Mouse (Mus musculus) hindbrain, embryonic 13.5 days (tissue): ENCODE data around the gene Smarcc1. TPM values are rescaled to one million over a fixed set of nuclear protein-coding genes. Genes with fewer than 3 reads are reported as not detected.
A peak's percentile ranks its signal among the peaks of the same experiment; 100 is the strongest.

Experiments
- ATAC-seq: fragments of 200-750 bp; cut with Nextera tagmentation; 2 replicates; pipeline ENCODE4 v1.8.0; 2017; ENCODE audit warnings: moderate TSS enrichment; ENCODE audit not compliant: low FRiP score
- H3K27ac ChIP-seq: fragments of 300-500 bp; sonication (generic); 2 replicates; pipeline ENCODE4 v1.5.1; 2015; ENCODE audit warnings: inconsistent platforms, mild to moderate bottlenecking, moderate library complexity
- H3K27me3 ChIP-seq: fragments of 300-500 bp; sonication (generic); 2 replicates; pipeline ENCODE4 v1.6.1; 2015; ENCODE audit warnings: mild to moderate bottlenecking, inconsistent platforms
- H3K36me3 ChIP-seq: fragments of 300-500 bp; sonication (generic); 2 replicates; pipeline ENCODE4 v1.6.1; 2015; ENCODE audit warnings: mild to moderate bottlenecking, inconsistent platforms
- H3K4me1 ChIP-seq: fragments of 300-500 bp; sonication (generic); replicated peaks from 2 replicates; pipeline ENCODE4 v1.6.1; 2015; ENCODE audit warnings: inconsistent platforms
- H3K4me2 ChIP-seq: fragments of 300-500 bp; sonication (generic); 2 replicates; pipeline ENCODE4 v1.6.1; 2015; ENCODE audit warnings: inconsistent platforms, mild to moderate bottlenecking, moderate library complexity
- H3K4me3 ChIP-seq: fragments of 300-500 bp; sonication (generic); 2 replicates; pipeline ENCODE4 v1.5.1; 2015; ENCODE audit warnings: mild to moderate bottlenecking, inconsistent platforms
- H3K9ac ChIP-seq: fragments of 300-500 bp; sonication (generic); 2 replicates; pipeline ENCODE4 v1.6.1; 2015; ENCODE audit warnings: mild to moderate bottlenecking, inconsistent platforms
- H3K9me3 ChIP-seq: fragments of 300-500 bp; sonication (generic); 2 replicates; pipeline ENCODE4 v1.6.1; 2016; ENCODE audit warnings: inconsistent platforms
- WGBS: fragments of 180-500 bp; shearing (Covaris S2); methylation state at CpG from one replicate; pipeline ENCODE4 v1.1.7; 2015; 5-methylcytosine and 5-hydroxymethylcytosine counted together
- polyA plus RNA-seq: library from polyadenylated mRNA; unstranded; fragments of >200 nt; fragmentation: Nextera tagmentation; extraction: Ambion mirVana; gene quantifications from 2 replicates; pipeline ENCODE4 v1.2.1, GENCODE M21; 2015

Gene Smarcc1
- polyA plus RNA-seq, 1 experiment from 2014 or later = 133 TPM

GRCm38 (mm10) chr9:110208967-110209366 is 91.5 kb downstream of the Smarcc1 start:
- Histone ChIP-seq H3K9ac (no peak overlapping the region), H3K4me2 (no peak overlapping the region), H3K27me3 (no peaks in the 10 kb centered on the region), H3K9me3 (no peaks in the 10 kb centered on the region), H3K4me3 (no peak overlapping the region), H3K27ac (no peak overlapping the region), H3K36me3 (peaks cover 78% of the 10 kb centered on the region), H3K4me1 (peaks cover 23% of the 10 kb centered on the region)
- ATAC-seq = no peak
- 93% methylated on average over 3 of the region's 3 CpGs for WGBS

GRCm38 (mm10) chr9:110224273-110224672 is 106.8 kb downstream of the Smarcc1 start:
- Histone ChIP-seq H3K4me2 (no peak overlapping the region), H3K9ac (no peak overlapping the region), H3K27me3 (no peaks in the 10 kb centered on the region), H3K4me3 (no peak overlapping the region), H3K36me3 (peaks cover 82% of the 10 kb centered on the region), H3K9me3 (no peaks in the 10 kb centered on the region), H3K27ac (no peak overlapping the region), H3K4me1 (no peaks in the 10 kb centered on the region)
- WGBS = 93% methylated on average over 4 of the region's 4 CpGs
- ATAC-seq = no peak

- H3K9me3 ChIP-seq = no peaks in the 10 kb centered on the region
- H3K4me3 ChIP-seq = no peak overlapping the region
- H3K4me2 ChIP-seq = no peak overlapping the region
- WGBS = 96% methylated on average over 4 of the region's 4 CpGs
- no peaks in the 10 kb centered on the region for H3K27me3 ChIP-seq
- peaks cover 85% of the 10 kb centered on the region for H3K36me3 ChIP-seq
- ATAC-seq = no peak
- no peaks in the 10 kb centered on the region for H3K4me1 ChIP-seq
- H3K9ac ChIP-seq = no peak overlapping the region
- H3K27ac ChIP-seq = no peak overlapping the region
Observed at GRCm38 (mm10) chr9:110226191-110226590, 108.7 kb downstream of the Smarcc1 start.

- H3K9me3 ChIP-seq = no peaks in the 10 kb centered on the region
- H3K4me1 ChIP-seq = no peaks in the 10 kb centered on the region
- 91% methylated on average over 6 of the region's 6 CpGs for WGBS
- no peaks in the 10 kb centered on the region for H3K27me3 ChIP-seq
- peaks cover 86% of the 10 kb centered on the region for H3K36me3 ChIP-seq
- H3K27ac ChIP-seq = no peak overlapping the region
- H3K4me2 ChIP-seq = no peak overlapping the region
- no peak overlapping the region for H3K9ac ChIP-seq
- no peak for ATAC-seq
- no peak overlapping the region for H3K4me3 ChIP-seq
Observed at GRCm38 (mm10) chr9:110228671-110229070, 111.2 kb downstream of the Smarcc1 start.

GRCm38 (mm10) chr9:110229112-110229511 is 111.6 kb downstream of the Smarcc1 start:
- H3K9me3 ChIP-seq = no peaks in the 10 kb centered on the region
- no peak overlapping the region for H3K9ac ChIP-seq
- WGBS = 91% methylated on average over 1 of the region's 1 CpGs
- H3K4me3 ChIP-seq = no peak overlapping the region
- no peaks in the 10 kb centered on the region for H3K4me1 ChIP-seq
- H3K27ac ChIP-seq = 0 out of 2 replicates have a peak overlapping the region, but pooled peaks have one; percentile 19
- peaks cover 86% of the 10 kb centered on the region for H3K36me3 ChIP-seq
- no peak for ATAC-seq
- no peak overlapping the region for H3K4me2 ChIP-seq
- H3K27me3 ChIP-seq = no peaks in the 10 kb centered on the region

- Histone ChIP-seq H3K9ac (no peak overlapping the region), H3K4me3 (no peak overlapping the region), H3K4me1 (no peaks in the 10 kb centered on the region), H3K9me3 (no peaks in the 10 kb centered on the region), H3K4me2 (no peak overlapping the region), H3K36me3 (peaks cover 91% of the 10 kb centered on the region), H3K27me3 (no peaks in the 10 kb centered on the region), H3K27ac (0 out of 2 replicates have a peak overlapping the region, but pooled peaks have one; percentile 19)
- 79% methylated on average over 10 of the region's 10 CpGs for WGBS
- ATAC-seq = no peak
Observed at GRCm38 (mm10) chr9:110229566-110230248, 112.2 kb downstream of the Smarcc1 start.

- ATAC-seq = no peak
- no peaks in the 10 kb centered on the region for H3K27me3 ChIP-seq
- no peak overlapping the region for H3K9ac ChIP-seq
- H3K4me3 ChIP-seq = no peak overlapping the region
- WGBS = 84% methylated on average over 16 of the region's 16 CpGs
- no peaks in the 10 kb centered on the region for H3K4me1 ChIP-seq
- no peak overlapping the region for H3K27ac ChIP-seq
- no peaks in the 10 kb centered on the region for H3K9me3 ChIP-seq
- H3K36me3 ChIP-seq = peaks cover 92% of the 10 kb centered on the region
- no peak overlapping the region for H3K4me2 ChIP-seq
Observed at GRCm38 (mm10) chr9:110230395-110231071, 113.0 kb downstream of the Smarcc1 start.

GRCm38 (mm10) chr9:110234962-110235361 is 117.5 kb downstream of the Smarcc1 start:
- Histone ChIP-seq H3K9me3 (no peaks in the 10 kb centered on the region), H3K4me2 (no peak overlapping the region), H3K27ac (no peak overlapping the region), H3K9ac (no peak overlapping the region), H3K4me3 (no peak overlapping the region), H3K27me3 (no peaks in the 10 kb centered on the region), H3K4me1 (no peaks in the 10 kb centered on the region), H3K36me3 (peaks cover 91% of the 10 kb centered on the region)
- ATAC-seq = no peak
- 96% methylated on average over 6 of the region's 6 CpGs for WGBS

GRCm38 (mm10) chr9:110243221-110243833 is 125.8 kb downstream of the Smarcc1 start, which contains the start of gene Cspg5:
Gene Cspg5, plus strand, starts transcription at chr9:110243783.
- H3K36me3 ChIP-seq = peaks cover 38% of the 10 kb centered on the region
- H3K27me3 ChIP-seq = no peaks in the 10 kb centered on the region
- no peaks in the 10 kb centered on the region for H3K9me3 ChIP-seq
- peak within 1 kb of the TSS; percentile 91 for H3K27ac ChIP-seq
- H3K4me3 ChIP-seq = peak within 1 kb of the TSS; percentile 82
- H3K4me1 ChIP-seq = peaks cover 29% of the 10 kb centered on the region
- peak within 1 kb of the TSS; percentile 94 for H3K4me2 ChIP-seq
- peak within 1 kb of the TSS; percentile 93 for H3K9ac ChIP-seq
- WGBS = 84% methylated on average over 7 of the region's 7 CpGs
- ATAC-seq = no peak

- no peak for ATAC-seq
Observed at GRCm38 (mm10) chr9:110244567-110244888, 127.0 kb downstream of the Smarcc1 start.

GRCm38 (mm10) chr9:110244889-110245589 is 127.5 kb downstream of the Smarcc1 start:
- peak overlapping the region; percentile 94 for H3K4me2 ChIP-seq
- H3K27ac ChIP-seq = peak overlapping the region; percentile 91
- WGBS = under 1% methylated on average over 72 of the region's 93 CpGs
- H3K9me3 ChIP-seq = no peaks in the 10 kb centered on the region
- H3K4me1 ChIP-seq = peaks cover 44% of the 10 kb centered on the region
- peak overlapping the region; percentile 82 for H3K4me3 ChIP-seq
- H3K27me3 ChIP-seq = no peaks in the 10 kb centered on the region
- H3K36me3 ChIP-seq = peaks cover 27% of the 10 kb centered on the region
- peak overlapping the region; percentile 93 for H3K9ac ChIP-seq
- peak; percentile 46 for ATAC-seq

More at GRCm38 (mm10) chr9:110244567-110244888, 127.0 kb downstream of the Smarcc1 start:
- Histone ChIP-seq H3K9ac (peak overlapping the region; percentile 93), H3K27me3 (no peaks in the 10 kb centered on the region), H3K27ac (peak overlapping the region; percentile 91), H3K4me1 (peaks cover 39% of the 10 kb centered on the region), H3K9me3 (no peaks in the 10 kb centered on the region), H3K4me2 (peak overlapping the region; percentile 94), H3K4me3 (peak overlapping the region; percentile 82), H3K36me3 (peaks cover 30% of the 10 kb centered on the region)
- WGBS = 23% methylated on average over 7 of the region's 7 CpGs
